In genomic region chr5:149277529-149277928, GRCm38 (mm10) we compare ENCODE assay signal across 25 mouse cellular contexts. TPM values are rescaled to one million over a fixed set of nuclear protein-coding genes. Genes with fewer than 3 reads are reported as not detected.
A peak's percentile ranks its signal among the peaks of the same experiment; 100 is the strongest.
DNase-seq lines count a peak whose midpoint lies in the region; ATAC-seq and TF ChIP-seq lines count a peak whose summit lies in the region.
"Had no signal": no experiment of that assay in that cellular context is flagged by ENCODE, and none has a peak within 500 bp of the region (broad histone marks: within the 10 kb centered on the region; RNA-seq: fewer than 3 reads in every experiment).

No protein-coding gene starts in this region.

- no peak overlapping the region for H3K4me3 ChIP-seq in myocyte
- H3K4me3 ChIP-seq: embryonic facial prominence, embryonic 13.5 days; forebrain, embryonic 10.5 days; forebrain, embryonic 13.5 days; gastrocnemius, adult 2 months; hindbrain, embryonic 12.5 days; hindbrain, embryonic 15.5 days had no signal

- ATAC-seq in megakaryocyte, adult 5-6 weeks (ENCODE audit: poor library complexity, severe bottlenecking), result no peak
- ATAC-seq in monocyte, adult 5-6 weeks (replicated peaks; ENCODE audit: insufficient number of reproducible peaks, low FRiP score, low TSS enrichment, poor library complexity, severe bottlenecking), result no peak
- ATAC-seq: forebrain, embryonic 13.5 days; forebrain, embryonic 16.5 days had no signal

- no peaks in the 10 kb centered on the region for H3K27me3 ChIP-seq in myocyte (ENCODE audit: control insufficient read depth, insufficient read depth, insufficient read length)
- H3K27me3 ChIP-seq: CH12.LX; embryonic facial prominence, embryonic 13.5 days; forebrain, embryonic 13.5 days; hindbrain, embryonic 12.5 days; hindbrain, embryonic 15.5 days had no signal

- TF ChIP-seq POLR2A in myocyte (IDR thresholded peaks at IDR 0.05; ENCODE audit: insufficient read length, low read depth), result no peak

- H3ac ChIP-seq in myocyte (ENCODE audit: control insufficient read depth, insufficient read length), result no peak overlapping the region

- no peaks in the 10 kb centered on the region for H3K79me2 ChIP-seq in myocyte (ENCODE audit: control insufficient read depth, insufficient read depth)

- peak; percentile 66 for DNase-seq in thymus, postnatal 0 days (ENCODE audit: low spot score)
- DNase-seq in thymus, adult 18-20 months, result no peak
- DNase-seq in R1 (ENCODE audit: low read depth, low spot score), result peak; percentile 33
- DNase-seq in frontal cortex, postnatal 25 days (ENCODE audit: low spot score in 2 of 2), result no peak
- DNase-seq: adrenal gland, postnatal 10 days; adrenal gland, postnatal 36 days; B cell, adult 2 months; cerebellum, adult 11 months; cerebellum, adult 2 months; cerebellum, adult 9-11 months; cerebellum, postnatal 25 days; gastrocnemius, adult 2 months; gastrocnemius, postnatal 14 days; heart, adult 11 months had no signal

- H3K36me3 ChIP-seq in myocyte (ENCODE audit: control insufficient read depth, insufficient read depth), result no peaks in the 10 kb centered on the region
- H3K36me3 ChIP-seq: embryonic facial prominence, embryonic 13.5 days; forebrain, embryonic 10.5 days; hindbrain, embryonic 15.5 days had no signal

- no peak overlapping the region for H3K4me2 ChIP-seq in myocyte (ENCODE audit: low read depth)
- H3K4me2 ChIP-seq: embryonic facial prominence, embryonic 13.5 days; forebrain, embryonic 13.5 days; heart, embryonic 11.5 days; hindbrain, embryonic 12.5 days; hindbrain, embryonic 15.5 days had no signal

TF ChIP-seq in myocyte, 11 proteins besides CTCF, POLR2A, EP300 and RAD21:
- TF ChIP-seq REST (IDR thresholded peaks at IDR 0.05; ENCODE audit: insufficient read depth, insufficient read length) (no peak), CEBPB (IDR thresholded peaks at IDR 0.05; ENCODE audit: insufficient read depth, poor library complexity, severe bottlenecking) (0 out of 2 replicates have a peak, but pooled peaks have one; percentile 28)

RNA-seq across cellular contexts. Expression of gene Alox5ap, which starts 13.0 kb away (rescaled TPM):
- 29.7 and 29.8 TPM in 2 replicates for polyA plus RNA-seq in thymus, postnatal 0 days (2015; fragmentation: Nextera tagmentation; extraction: Ambion mirVana)
- polyA plus RNA-seq in myocyte (2012; fragmentation: generic; extraction: Trizol), result 28.8 TPM
- 1,517 and 1,767 TPM in 2 replicates for total RNA-seq in megakaryocyte, adult 5-6 weeks (2015)
- 1,236 and 1,298 TPM in 2 replicates for total RNA-seq in megakaryocyte, adult 5-6 weeks (2017)
- total RNA-seq in monocyte, adult 5-6 weeks (2017), result 440 to 1,079 TPM (median 1,051 TPM) in 3 replicates

Comparison
In these comparisons a context has a peak if more than half of its experiments do, and no peak if none do; other contexts are left out.
1. DNase-seq: peak in thymus, postnatal 0 days (single experiment) and R1 (single experiment); none in thymus, adult 18-20 months (0 of 2) and frontal cortex, postnatal 25 days (0 of 2).